Mouse (Mus musculus): Measurements from ENCODE around the gene Panx1. TPM values are rescaled to one million over a fixed set of nuclear protein-coding genes. Genes with fewer than 3 reads are reported as not detected.

The Panx1 gene
- polyA plus RNA-seq, 1 experiment from 2014 or later = 44.4 TPM

Other genes starting within 250 kb of the Panx1 start
- 0.25 and 0.40 TPM in 2 replicates for gene Gpr83, start 185.3 kb downstream of the Panx1 start, polyA plus RNA-seq (2015; fragmentation: Nextera tagmentation; extraction: Ambion mirVana)
- gene Izumo1r, start 141.5 kb downstream of the Panx1 start, polyA plus RNA-seq (2015; fragmentation: Nextera tagmentation; extraction: Ambion mirVana) = not detected in 2 replicates
- not detected in 2 replicates for gene Hephl1, start 66.6 kb upstream of the Panx1 start, polyA plus RNA-seq (2015; fragmentation: Nextera tagmentation; extraction: Ambion mirVana)
- 7.9 and 8.3 TPM in 2 replicates for gene Vstm5, start 193.6 kb upstream of the Panx1 start, polyA plus RNA-seq (2015; fragmentation: Nextera tagmentation; extraction: Ambion mirVana)
- gene Med17, start 234.5 kb upstream of the Panx1 start, polyA plus RNA-seq (2015; fragmentation: Nextera tagmentation; extraction: Ambion mirVana) = 31.0 and 34.5 TPM in 2 replicates